28 mouse cellular contexts compared by ENCODE assay signal in the genomic region with DNA sequence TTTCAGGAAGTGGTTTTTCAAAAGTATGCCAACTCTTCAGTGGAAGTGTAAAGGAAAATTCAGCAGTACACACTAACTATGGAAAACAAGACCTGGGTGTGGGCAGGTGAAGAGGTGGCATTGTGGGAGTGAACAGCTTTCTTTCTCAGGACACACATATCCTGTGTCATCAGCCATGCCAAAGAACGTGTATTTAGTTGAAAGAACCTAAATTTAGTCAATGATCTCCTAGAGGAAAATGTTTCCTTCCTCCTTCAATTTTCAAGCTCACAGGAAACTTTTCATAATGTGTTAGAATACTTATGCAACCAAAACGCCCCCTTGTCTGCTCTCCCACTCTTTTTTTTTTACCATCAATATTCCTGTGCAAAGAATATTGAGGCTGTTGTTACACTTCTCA. TPM values are rescaled to one million over a fixed set of nuclear protein-coding genes. Genes with fewer than 3 reads are reported as not detected.
"Had no signal": no experiment of that assay in that cellular context is flagged by ENCODE, and none has a peak within 500 bp of the region (broad histone marks: within the 10 kb centered on the region; RNA-seq: fewer than 3 reads in every experiment).

No protein-coding gene starts in this region.

- H3K9ac ChIP-seq: heart, embryonic 12.5 days; hindbrain, embryonic 12.5 days; hindbrain, embryonic 14.5 days; intestine, embryonic 15.5 days; limb, embryonic 13.5 days; limb, embryonic 15.5 days; liver, embryonic 12.5 days; liver, embryonic 14.5 days had no signal

- DNase-seq: gastrocnemius, postnatal 10 days; gastrocnemius, postnatal 25 days; heart, adult 18-20 months; heart, postnatal 10 days; heart, postnatal 4 days; kidney, adult 18-20 months; kidney, adult 8-10 months; kidney, postnatal 14 days; kidney, postnatal 36 days; layer of hippocampus, adult 9-11 months; layer of hippocampus, postnatal 36 days; left cerebral cortex, postnatal 4 days had no signal

- H3K4me1 ChIP-seq: heart, embryonic 10.5 days; heart, embryonic 12.5 days; hindbrain, embryonic 10.5 days; hindbrain, embryonic 12.5 days; intestine, embryonic 15.5 days; limb, embryonic 13.5 days; limb, embryonic 15.5 days; liver, embryonic 12.5 days had no signal

- H3K27ac ChIP-seq: heart, embryonic 10.5 days; hindbrain, embryonic 10.5 days; hindbrain, embryonic 12.5 days; hindbrain, embryonic 14.5 days; intestine, embryonic 15.5 days; kidney, postnatal 0 days; limb, embryonic 13.5 days; limb, embryonic 15.5 days; liver, embryonic 12.5 days; liver, embryonic 14.5 days had no signal

- H3K36me3 ChIP-seq: heart, embryonic 10.5 days; heart, embryonic 12.5 days; hindbrain, embryonic 10.5 days; hindbrain, embryonic 12.5 days; intestine, embryonic 15.5 days; limb, embryonic 13.5 days; limb, embryonic 15.5 days; liver, embryonic 12.5 days had no signal

- H3K4me2 ChIP-seq: heart, embryonic 12.5 days; hindbrain, embryonic 12.5 days; hindbrain, embryonic 14.5 days; intestine, embryonic 15.5 days; limb, embryonic 13.5 days; limb, embryonic 15.5 days; liver, embryonic 12.5 days had no signal

- H3K27me3 ChIP-seq: heart, embryonic 12.5 days; hindbrain, embryonic 12.5 days; intestine, embryonic 15.5 days; limb, embryonic 13.5 days; limb, embryonic 15.5 days; liver, embryonic 12.5 days had no signal

- ATAC-seq: hindbrain, embryonic 16.5 days; inflammation-experienced regulatory T-cells, adult 6 months; intestine, embryonic 15.5 days; intestine, postnatal 0 days; liver, embryonic 12.5 days had no signal

- H3K4me3 ChIP-seq: heart, embryonic 10.5 days; heart, embryonic 12.5 days; hindbrain, embryonic 10.5 days; hindbrain, embryonic 12.5 days; intestine, embryonic 15.5 days; limb, embryonic 13.5 days; limb, embryonic 15.5 days; liver, embryonic 12.5 days had no signal

- H3K9me3 ChIP-seq: heart, embryonic 10.5 days; heart, embryonic 12.5 days; hindbrain, embryonic 10.5 days; hindbrain, embryonic 12.5 days; intestine, embryonic 15.5 days; limb, embryonic 13.5 days; limb, embryonic 15.5 days; liver, embryonic 12.5 days had no signal

RNA-seq across cellular contexts. Expression of gene Phex, which starts 23.9 kb away (rescaled TPM):
- total RNA-seq: liver, adult 2 months had no signal
- polyA plus RNA-seq: intestine, postnatal 0 days; large intestine, adult 2 months; liver, adult 2 months had no signal
